ENCODE assay signal across 35 mouse cellular contexts in the genomic region with DNA sequence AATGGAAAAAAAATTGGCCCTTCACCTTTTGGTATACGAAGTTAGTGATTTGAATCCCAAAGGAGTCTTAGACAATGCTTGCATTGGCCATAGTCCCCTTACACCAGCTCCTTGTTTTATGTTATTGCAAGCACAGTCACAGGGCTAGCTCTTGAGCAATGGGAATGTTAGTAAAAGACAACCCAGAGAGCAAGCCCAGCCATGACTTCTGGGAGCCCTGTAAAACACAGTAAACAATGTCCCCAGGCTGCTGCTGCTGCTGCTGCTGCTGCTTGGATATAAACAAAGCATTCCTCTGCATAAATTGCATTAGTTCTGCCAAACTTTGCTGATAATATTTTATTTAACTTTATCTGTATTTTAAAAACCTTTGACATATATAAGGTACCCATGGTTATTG.
"Had no signal": no experiment of that assay in that cellular context is flagged by ENCODE, and none has a peak within 500 bp of the region (broad histone marks: within the 10 kb centered on the region; RNA-seq: fewer than 3 reads in every experiment).

No protein-coding gene starts in this region.

- H3K4me2 ChIP-seq: heart, embryonic 11.5 days; heart, embryonic 12.5 days; heart, embryonic 13.5 days; heart, embryonic 15.5 days; hindbrain, embryonic 12.5 days; hindbrain, embryonic 13.5 days; hindbrain, embryonic 14.5 days; hindbrain, embryonic 15.5 days; intestine, embryonic 15.5 days; kidney, embryonic 15.5 days had no signal

- H3K4me1 ChIP-seq: heart, embryonic 10.5 days; heart, embryonic 12.5 days; heart, embryonic 13.5 days; heart, embryonic 15.5 days; hindbrain, embryonic 10.5 days; hindbrain, embryonic 12.5 days; hindbrain, embryonic 13.5 days; hindbrain, embryonic 15.5 days; intestine, embryonic 15.5 days; kidney, embryonic 15.5 days had no signal

- ATAC-seq: hindbrain, embryonic 16.5 days; hindbrain, postnatal 0 days; inflammation-experienced regulatory T-cells, adult 6 months; intestine, embryonic 15.5 days; intestine, embryonic 16.5 days; intestine, postnatal 0 days had no signal

- H3K9me3 ChIP-seq: heart, embryonic 10.5 days; heart, embryonic 12.5 days; heart, embryonic 13.5 days; heart, embryonic 15.5 days; hindbrain, embryonic 10.5 days; hindbrain, embryonic 12.5 days; hindbrain, embryonic 13.5 days; hindbrain, embryonic 15.5 days; intestine, embryonic 15.5 days; kidney, embryonic 15.5 days had no signal

- H3K27ac ChIP-seq: heart, embryonic 10.5 days; heart, embryonic 13.5 days; heart, embryonic 15.5 days; hindbrain, embryonic 10.5 days; hindbrain, embryonic 12.5 days; hindbrain, embryonic 13.5 days; hindbrain, embryonic 14.5 days; hindbrain, embryonic 15.5 days; hindbrain, postnatal 0 days; intestine, embryonic 15.5 days; kidney, embryonic 15.5 days; kidney, postnatal 0 days; layer of hippocampus, adult 2 months had no signal

- H3K36me3 ChIP-seq: heart, embryonic 10.5 days; heart, embryonic 12.5 days; heart, embryonic 13.5 days; heart, embryonic 15.5 days; hindbrain, embryonic 10.5 days; hindbrain, embryonic 12.5 days; hindbrain, embryonic 13.5 days; hindbrain, embryonic 15.5 days; intestine, embryonic 15.5 days; kidney, embryonic 15.5 days had no signal

- H3K9ac ChIP-seq: heart, embryonic 12.5 days; heart, embryonic 13.5 days; heart, embryonic 15.5 days; hindbrain, embryonic 12.5 days; hindbrain, embryonic 13.5 days; hindbrain, embryonic 14.5 days; hindbrain, embryonic 15.5 days; intestine, embryonic 15.5 days; kidney, embryonic 15.5 days had no signal

- H3K4me3 ChIP-seq: heart, embryonic 10.5 days; heart, embryonic 12.5 days; heart, embryonic 13.5 days; heart, embryonic 15.5 days; hindbrain, embryonic 10.5 days; hindbrain, embryonic 12.5 days; hindbrain, embryonic 13.5 days; hindbrain, embryonic 15.5 days; intestine, embryonic 15.5 days; kidney, embryonic 15.5 days; layer of hippocampus, adult 2 months had no signal

- DNase-seq: heart, postnatal 10 days; heart, postnatal 14 days; heart, postnatal 36 days; heart, postnatal 4 days; kidney, adult 11 months; kidney, adult 18-20 months; kidney, adult 2 months; kidney, adult 8-10 months; kidney, adult 9 months; kidney, postnatal 10 days; kidney, postnatal 14 days; kidney, postnatal 25 days; kidney, postnatal 36 days; kidney, postnatal 4 days; layer of hippocampus, adult 9-11 months; layer of hippocampus, postnatal 36 days had no signal

- H3K27me3 ChIP-seq: heart, embryonic 12.5 days; heart, embryonic 13.5 days; heart, embryonic 15.5 days; hindbrain, embryonic 12.5 days; hindbrain, embryonic 13.5 days; hindbrain, embryonic 15.5 days; intestine, embryonic 15.5 days; kidney, embryonic 15.5 days had no signal
